Mouse (Mus musculus): ENCODE measurements around the gene Samd5. TPM values are rescaled to one million over a fixed set of nuclear protein-coding genes. Genes with fewer than 3 reads are reported as not detected.
A peak's percentile ranks its signal among the peaks of the same experiment; 100 is the strongest.

Samd5 gene
- 7.6 and 8.9 TPM in 2 replicates for polyA plus RNA-seq (2015; fragmentation: Nextera tagmentation; extraction: Ambion mirVana)

- H3K27ac ChIP-seq (ENCODE audit: low read length) = peak within 1 kb of the TSS; percentile 76
- 0 out of 2 replicates have a peak, but pooled peaks cover 2% of the 10 kb centered on the region for H3K27me3 ChIP-seq (ENCODE audit: control insufficient read depth, insufficient read depth, low read depth, low read length)
- peaks cover 5% of the 10 kb centered on the region; the same call in 1 of the 2 replicates for H3K4me1 ChIP-seq (replicated peaks; ENCODE audit: control insufficient read depth, insufficient read depth, low read length)
- WGBS = 2% methylated on average over 77 of the region's 91 CpGs
- no peaks in the 10 kb centered on the region for H3K9me3 ChIP-seq (ENCODE audit: control insufficient read depth, low read length)
- peak within 1 kb of the TSS; percentile 96 for H3K4me2 ChIP-seq (ENCODE audit: low read depth, low read length)
- H3K36me3 ChIP-seq (ENCODE audit: control insufficient read depth, insufficient read depth, low read length) = no peaks in the 10 kb centered on the region
- ATAC-seq (ENCODE audit: low read depth) = peak; percentile 90
- peak within 1 kb of the TSS; percentile 78 for H3K4me3 ChIP-seq (ENCODE audit: low read length)
- H3K9ac ChIP-seq (ENCODE audit: low read length) = peak within 1 kb of the TSS; percentile 77
Measured at GRCm38 (mm10) chr10:9674561-9675521, at the start of gene Samd5. TSS of gene Samd5 (minus strand) at chr10:9675208.

- whole genome bisulfite sequencing = 66% methylated on average over 10 of the region's 11 CpGs
- no peaks in the 10 kb centered on the region for H3K36me3 ChIP-seq (ENCODE audit: control insufficient read depth, insufficient read depth, low read length)
Measured at GRCm38 (mm10) chr10:9722519-9723303, 47.7 kb upstream of the Samd5 start.

GRCm38 (mm10) chr10:9720027-9720426, 45.0 kb upstream of the Samd5 start:
- H3K27me3 ChIP-seq (ENCODE audit: control insufficient read depth, insufficient read depth, low read depth, low read length) = no peaks in the 10 kb centered on the region
- H3K9ac ChIP-seq (ENCODE audit: low read length) = no peak overlapping the region
- no peak overlapping the region for H3K4me3 ChIP-seq (ENCODE audit: low read length)
- H3K36me3 ChIP-seq (ENCODE audit: control insufficient read depth, insufficient read depth, low read length) = no peaks in the 10 kb centered on the region
- no peak for ATAC-seq (ENCODE audit: low read depth)
- no peak overlapping the region for H3K27ac ChIP-seq (ENCODE audit: low read length)
- no peaks in the 10 kb centered on the region for H3K9me3 ChIP-seq (ENCODE audit: control insufficient read depth, low read length)
- H3K4me1 ChIP-seq (replicated peaks; ENCODE audit: control insufficient read depth, insufficient read depth, low read length) = no peaks in the 10 kb centered on the region
- 65% methylated on average over 5 of the region's 5 CpGs for WGBS
- H3K4me2 ChIP-seq (ENCODE audit: low read depth, low read length) = no peak overlapping the region

More at GRCm38 (mm10) chr10:9722519-9723303, 47.7 kb upstream of the Samd5 start:
- Histone ChIP-seq H3K4me2 (ENCODE audit: low read depth, low read length) (no peak overlapping the region), H3K4me1 (replicated peaks; ENCODE audit: control insufficient read depth, insufficient read depth, low read length) (no peaks in the 10 kb centered on the region), H3K27me3 (ENCODE audit: control insufficient read depth, insufficient read depth, low read depth, low read length) (no peaks in the 10 kb centered on the region), H3K27ac (ENCODE audit: low read length) (no peak overlapping the region), H3K4me3 (ENCODE audit: low read length) (no peak overlapping the region), H3K9me3 (ENCODE audit: control insufficient read depth, low read length) (no peaks in the 10 kb centered on the region), H3K9ac (ENCODE audit: low read length) (no peak overlapping the region)
- ATAC-seq (ENCODE audit: low read depth) = peak; percentile 79

- H3K27me3 ChIP-seq (ENCODE audit: control insufficient read depth, insufficient read depth, low read depth, low read length) = no peaks in the 10 kb centered on the region
- H3K36me3 ChIP-seq (ENCODE audit: control insufficient read depth, insufficient read depth, low read length) = no peaks in the 10 kb centered on the region
- no peaks in the 10 kb centered on the region for H3K9me3 ChIP-seq (ENCODE audit: control insufficient read depth, low read length)
- peak; percentile 70 for ATAC-seq (ENCODE audit: low read depth)
- no peak overlapping the region for H3K4me2 ChIP-seq (ENCODE audit: low read depth, low read length)
- no peaks in the 10 kb centered on the region for H3K4me1 ChIP-seq (replicated peaks; ENCODE audit: control insufficient read depth, insufficient read depth, low read length)
- H3K4me3 ChIP-seq (ENCODE audit: low read length) = no peak overlapping the region
- H3K27ac ChIP-seq (ENCODE audit: low read length) = no peak overlapping the region
- 31% methylated on average over 5 of the region's 5 CpGs for WGBS
- no peak overlapping the region for H3K9ac ChIP-seq (ENCODE audit: low read length)
Measured at GRCm38 (mm10) chr10:9718086-9718485, 43.1 kb upstream of the Samd5 start.

GRCm38 (mm10) chr10:9704956-9705355, 29.9 kb upstream of the Samd5 start:
- WGBS = 57% methylated on average over 1 of the region's 1 CpGs
- no peaks in the 10 kb centered on the region for H3K4me1 ChIP-seq (replicated peaks; ENCODE audit: control insufficient read depth, insufficient read depth, low read length)

GRCm38 (mm10) chr10:9699071-9699761, 24.2 kb upstream of the Samd5 start:
- ATAC-seq (ENCODE audit: low read depth) = no peak
- H3K27ac ChIP-seq (ENCODE audit: low read length) = no peak overlapping the region
- WGBS = 62% methylated on average over 22 of the region's 22 CpGs
- no peaks in the 10 kb centered on the region for H3K27me3 ChIP-seq (ENCODE audit: control insufficient read depth, insufficient read depth, low read depth, low read length)
- H3K4me1 ChIP-seq (replicated peaks; ENCODE audit: control insufficient read depth, insufficient read depth, low read length) = no peaks in the 10 kb centered on the region
- peak overlapping the region; percentile 37 for H3K4me2 ChIP-seq (ENCODE audit: low read depth, low read length)
- H3K9ac ChIP-seq (ENCODE audit: low read length) = no peak overlapping the region
- H3K9me3 ChIP-seq (ENCODE audit: control insufficient read depth, low read length) = no peaks in the 10 kb centered on the region
- H3K4me3 ChIP-seq (ENCODE audit: low read length) = no peak overlapping the region
- H3K36me3 ChIP-seq (ENCODE audit: control insufficient read depth, insufficient read depth, low read length) = no peaks in the 10 kb centered on the region

More at GRCm38 (mm10) chr10:9704956-9705355, 29.9 kb upstream of the Samd5 start:
- Histone ChIP-seq H3K9me3 (ENCODE audit: control insufficient read depth, low read length) (no peaks in the 10 kb centered on the region), H3K36me3 (ENCODE audit: control insufficient read depth, insufficient read depth, low read length) (no peaks in the 10 kb centered on the region), H3K4me2 (ENCODE audit: low read depth, low read length) (no peak overlapping the region), H3K9ac (ENCODE audit: low read length) (no peak overlapping the region), H3K27ac (ENCODE audit: low read length) (no peak overlapping the region), H3K27me3 (ENCODE audit: control insufficient read depth, insufficient read depth, low read depth, low read length) (no peaks in the 10 kb centered on the region), H3K4me3 (ENCODE audit: low read length) (no peak overlapping the region)
- no peak for ATAC-seq (ENCODE audit: low read depth)

GRCm38 (mm10) chr10:9698141-9698540, 23.1 kb upstream of the Samd5 start:
- Histone ChIP-seq H3K27me3 (ENCODE audit: control insufficient read depth, insufficient read depth, low read depth, low read length) (no peaks in the 10 kb centered on the region), H3K27ac (ENCODE audit: low read length) (no peak overlapping the region), H3K9ac (ENCODE audit: low read length) (no peak overlapping the region), H3K4me2 (ENCODE audit: low read depth, low read length) (no peak overlapping the region), H3K9me3 (ENCODE audit: control insufficient read depth, low read length) (no peaks in the 10 kb centered on the region), H3K36me3 (ENCODE audit: control insufficient read depth, insufficient read depth, low read length) (no peaks in the 10 kb centered on the region), H3K4me3 (ENCODE audit: low read length) (no peak overlapping the region), H3K4me1 (replicated peaks; ENCODE audit: control insufficient read depth, insufficient read depth, low read length) (no peaks in the 10 kb centered on the region)
- ATAC-seq (ENCODE audit: low read depth) = no peak
- WGBS = 83% methylated on average over 9 of the region's 9 CpGs

- ATAC-seq (ENCODE audit: low read depth) = no peak
- Histone ChIP-seq H3K27me3 (ENCODE audit: control insufficient read depth, insufficient read depth, low read depth, low read length) (no peaks in the 10 kb centered on the region), H3K4me2 (ENCODE audit: low read depth, low read length) (no peak overlapping the region), H3K9me3 (ENCODE audit: control insufficient read depth, low read length) (no peaks in the 10 kb centered on the region), H3K4me1 (replicated peaks; ENCODE audit: control insufficient read depth, insufficient read depth, low read length) (no peaks in the 10 kb centered on the region), H3K27ac (ENCODE audit: low read length) (no peak overlapping the region), H3K4me3 (ENCODE audit: low read length) (no peak overlapping the region), H3K36me3 (ENCODE audit: control insufficient read depth, insufficient read depth, low read length) (no peaks in the 10 kb centered on the region), H3K9ac (ENCODE audit: low read length) (no peak overlapping the region)
- 59% methylated on average over 6 of the region's 6 CpGs for WGBS
Measured at GRCm38 (mm10) chr10:9696543-9697141, 21.6 kb upstream of the Samd5 start.

Data from lung, embryonic 16.5 days (tissue).